Mouse (Mus musculus): ENCODE measurements at regions not wholly inside any gene's neighbourhood (a gene's known extent, or its start where the extent isn't known, plus 50 kb on each side); places are given as distances from the start of the nearest gene placed in this dataset.

GRCm38 (mm10) chr14:25318909-25319308 is 140.1 kb upstream of the Zmiz1 start:
- TF ChIP-seq CTCF (IDR thresholded peaks at IDR 0.05; ENCODE audit: insufficient read depth, low read depth, low read length) (no peak), POLR2A (IDR thresholded peaks at IDR 0.05; ENCODE audit: insufficient read depth, low read depth, low read length) (no peak)

All from olfactory bulb, adult 2 months (tissue).